Mouse (Mus musculus): Measurements from ENCODE around the gene Syna.

- TF ChIP-seq POLR2A (IDR thresholded peaks at IDR 0.05; ENCODE audit: control insufficient read depth, extremely low read depth, insufficient read depth, low read length, poor library complexity): no peak
- no peak for TF ChIP-seq CTCF (IDR thresholded peaks at IDR 0.05; ENCODE audit: borderline replicate concordance, control insufficient read depth, extremely low read depth, insufficient read depth, low read length, poor library complexity)
These were observed 33.1 kb upstream of the Syna start for GRCm38 (mm10) chr5:134593093-134593492.
